ENCODE assay signal across 13 mouse cellular contexts in genomic region chr10:98684707-98685106, GRCm38 (mm10).
DNase-seq lines count a peak whose midpoint lies in the region; ATAC-seq and TF ChIP-seq lines count a peak whose summit lies in the region.
"Had no signal": no experiment of that assay in that cellular context is flagged by ENCODE, and none has a peak within 500 bp of the region (broad histone marks: within the 10 kb centered on the region; RNA-seq: fewer than 3 reads in every experiment).

No protein-coding gene starts in this region.

- H3K4me2 ChIP-seq in hindbrain, postnatal 0 days (ENCODE audit: low read depth, low read length) = 0 out of 2 replicates have a peak overlapping the region, but pooled peaks have one; percentile 11
- H3K4me2 ChIP-seq in hindbrain, embryonic 16.5 days (ENCODE audit: low read length) = no peak overlapping the region; the same call in 1 of the 2 replicates
- peak overlapping the region; percentile 9; the same call in 1 of the 2 replicates for H3K4me2 ChIP-seq in midbrain, postnatal 0 days (ENCODE audit: low read depth, low read length, poor library complexity, severe bottlenecking)
- H3K4me2 ChIP-seq in midbrain, embryonic 15.5 days = no peak overlapping the region
- peak overlapping the region; percentile 26; the same call in 1 of the 2 replicates for H3K4me2 ChIP-seq in neural tube, embryonic 15.5 days
- H3K4me2 ChIP-seq: midbrain, embryonic 12.5 days; neural tube, embryonic 12.5 days had no signal

- H3K27ac ChIP-seq in gastrocnemius, adult 2 months = peak overlapping the region; percentile 76
- no peak overlapping the region for H3K27ac ChIP-seq in hindbrain, postnatal 0 days
- H3K27ac ChIP-seq in hindbrain, embryonic 16.5 days (ENCODE audit: low read depth, low read length) = no peak overlapping the region
- H3K27ac ChIP-seq in midbrain, postnatal 0 days (ENCODE audit: low read depth, low read length) = no peak overlapping the region
- H3K27ac ChIP-seq in midbrain, embryonic 15.5 days = no peak overlapping the region
- H3K27ac ChIP-seq in neural tube, embryonic 15.5 days (replicated peaks) = no peak overlapping the region
- H3K27ac ChIP-seq: midbrain, embryonic 12.5 days; neural tube, embryonic 12.5 days had no signal

- H3K9me3 ChIP-seq in hindbrain, postnatal 0 days (ENCODE audit: low read length) = no peaks in the 10 kb centered on the region
- H3K9me3 ChIP-seq in hindbrain, embryonic 16.5 days (ENCODE audit: control insufficient read depth, low read length) = no peaks in the 10 kb centered on the region
- no peaks in the 10 kb centered on the region for H3K9me3 ChIP-seq in midbrain, postnatal 0 days (ENCODE audit: low read length)
- no peaks in the 10 kb centered on the region for H3K9me3 ChIP-seq in midbrain, embryonic 15.5 days
- no peaks in the 10 kb centered on the region for H3K9me3 ChIP-seq in neural tube, embryonic 15.5 days (replicated peaks)
- H3K9me3 ChIP-seq: midbrain, embryonic 12.5 days; neural tube, embryonic 12.5 days had no signal

- no peaks in the 10 kb centered on the region for H3K36me3 ChIP-seq in hindbrain, postnatal 0 days (ENCODE audit: insufficient read depth, low read length)
- H3K36me3 ChIP-seq in hindbrain, embryonic 16.5 days (ENCODE audit: control insufficient read depth, insufficient read depth, low read length) = no peaks in the 10 kb centered on the region
- H3K36me3 ChIP-seq in midbrain, postnatal 0 days (ENCODE audit: insufficient read depth, low read length) = no peaks in the 10 kb centered on the region
- no peaks in the 10 kb centered on the region for H3K36me3 ChIP-seq in midbrain, embryonic 15.5 days (replicated peaks)
- no peaks in the 10 kb centered on the region for H3K36me3 ChIP-seq in neural tube, embryonic 15.5 days
- H3K36me3 ChIP-seq: midbrain, embryonic 12.5 days; neural tube, embryonic 12.5 days had no signal

- H3K4me1 ChIP-seq in hindbrain, postnatal 0 days (ENCODE audit: insufficient read depth, low read length) = no peaks in the 10 kb centered on the region
- H3K4me1 ChIP-seq in hindbrain, embryonic 16.5 days (ENCODE audit: control insufficient read depth, insufficient read depth, low read depth, low read length) = no peaks in the 10 kb centered on the region
- H3K4me1 ChIP-seq in midbrain, postnatal 0 days (ENCODE audit: insufficient read depth, low read length) = no peaks in the 10 kb centered on the region
- H3K4me1 ChIP-seq in midbrain, embryonic 15.5 days = no peaks in the 10 kb centered on the region
- peaks cover 6% of the 10 kb centered on the region; the same call in 1 of the 2 replicates for H3K4me1 ChIP-seq in neural tube, embryonic 15.5 days
- H3K4me1 ChIP-seq: midbrain, embryonic 12.5 days; neural tube, embryonic 12.5 days had no signal

- no peak overlapping the region for H3K9ac ChIP-seq in hindbrain, postnatal 0 days (replicated peaks; ENCODE audit: low read length)
- H3K9ac ChIP-seq in hindbrain, embryonic 16.5 days (ENCODE audit: low read depth, low read length) = no peak overlapping the region
- H3K9ac ChIP-seq in midbrain, postnatal 0 days (replicated peaks; ENCODE audit: low read length, poor library complexity, severe bottlenecking) = no peak overlapping the region
- no peak overlapping the region for H3K9ac ChIP-seq in midbrain, embryonic 15.5 days
- H3K9ac ChIP-seq in neural tube, embryonic 15.5 days (replicated peaks) = no peak overlapping the region
- H3K9ac ChIP-seq: forebrain, postnatal 0 days; midbrain, embryonic 12.5 days; neural tube, embryonic 12.5 days had no signal

- WGBS in hindbrain, postnatal 0 days = 74% methylated on average over 8 of the region's 8 CpGs
- 75% methylated on average over 8 of the region's 8 CpGs for WGBS in hindbrain, embryonic 16.5 days
- WGBS in midbrain, postnatal 0 days = 71% methylated on average over 8 of the region's 8 CpGs
- WGBS in midbrain, embryonic 15.5 days = 75% methylated on average over 8 of the region's 8 CpGs
- WGBS in neural tube, embryonic 15.5 days = 75% methylated on average over 8 of the region's 8 CpGs

- peak overlapping the region; percentile 58 for H3K4me3 ChIP-seq in gastrocnemius, adult 2 months
- H3K4me3 ChIP-seq in hindbrain, postnatal 0 days (ENCODE audit: low read length) = no peak overlapping the region
- no peak overlapping the region for H3K4me3 ChIP-seq in hindbrain, embryonic 16.5 days (ENCODE audit: low read length)
- no peak overlapping the region for H3K4me3 ChIP-seq in midbrain, postnatal 0 days (ENCODE audit: low read depth, low read length)
- H3K4me3 ChIP-seq in midbrain, embryonic 15.5 days = no peak overlapping the region
- H3K4me3 ChIP-seq in neural tube, embryonic 15.5 days (replicated peaks) = no peak overlapping the region
- H3K4me3 ChIP-seq: midbrain, embryonic 12.5 days; neural tube, embryonic 12.5 days had no signal

- no peak for DNase-seq in gastrocnemius, adult 2 months
- DNase-seq in gastrocnemius, adult 18-20 months (ENCODE audit: low spot score) = no peak
- DNase-seq in hindbrain, postnatal 0 days (ENCODE audit: low spot score) = no peak
- no peak for DNase-seq in midbrain, postnatal 0 days (ENCODE audit: low spot score)
- DNase-seq in thymus, postnatal 36 days = no peak
- DNase-seq: cerebellum, postnatal 10 days; forebrain, postnatal 0 days; retina, postnatal 1 day had no signal

- ATAC-seq in hindbrain, postnatal 0 days = no peak
- no peak for ATAC-seq in hindbrain, embryonic 16.5 days
- ATAC-seq in midbrain, postnatal 0 days (ENCODE audit: low FRiP score) = no peak
- no peak for ATAC-seq in midbrain, embryonic 15.5 days (replicated peaks)
- no peak for ATAC-seq in neural tube, embryonic 15.5 days (ENCODE audit: low FRiP score)
- ATAC-seq: forebrain, postnatal 0 days had no signal

- no peaks in the 10 kb centered on the region for H3K27me3 ChIP-seq in hindbrain, postnatal 0 days (ENCODE audit: insufficient read depth, low read length)
- no peaks in the 10 kb centered on the region for H3K27me3 ChIP-seq in hindbrain, embryonic 16.5 days (replicated peaks; ENCODE audit: control insufficient read depth, insufficient read depth, low read length)
- H3K27me3 ChIP-seq in midbrain, postnatal 0 days (ENCODE audit: insufficient read depth, low read length) = no peaks in the 10 kb centered on the region
- H3K27me3 ChIP-seq in midbrain, embryonic 15.5 days (replicated peaks) = no peaks in the 10 kb centered on the region
- H3K27me3 ChIP-seq in neural tube, embryonic 15.5 days (replicated peaks) = no peaks in the 10 kb centered on the region
- H3K27me3 ChIP-seq: midbrain, embryonic 12.5 days; neural tube, embryonic 12.5 days had no signal

- intact Hi-C loops in gastrocnemius, adult 2 months (cut with DNase I) = no loop called here

- TF ChIP-seq CTCF in gastrocnemius, adult 2 months (IDR thresholded peaks at IDR 0.05) = no peak
- no peak for TF ChIP-seq CTCF in hindbrain, postnatal 0 days (IDR thresholded peaks at IDR 0.05; ENCODE audit: low read depth)
- TF ChIP-seq CTCF in midbrain, postnatal 0 days (IDR thresholded peaks at IDR 0.05) = no peak

Comparison
In these comparisons a context has a peak if more than half of its experiments do, and no peak if none do; other contexts are left out.
1. H3K4me2 ChIP-seq: peak in hindbrain, postnatal 0 days (single experiment), midbrain, postnatal 0 days (single experiment) and neural tube, embryonic 15.5 days (single experiment); none in hindbrain, embryonic 16.5 days (single experiment) and midbrain, embryonic 15.5 days (single experiment).